Mouse (Mus musculus) CH12F3 (cell line): ENCODE results near the gene Prss16.

Source experiments
- in situ Hi-C: fragments of 300-500 bp; cut with MboI; formaldehyde crosslinking; loops from 2 replicates; pipeline ENCODE4 v1.14.3; 2020; ENCODE audit warnings: low sequenced_read_pairs

The Prss16 gene

DNA sequence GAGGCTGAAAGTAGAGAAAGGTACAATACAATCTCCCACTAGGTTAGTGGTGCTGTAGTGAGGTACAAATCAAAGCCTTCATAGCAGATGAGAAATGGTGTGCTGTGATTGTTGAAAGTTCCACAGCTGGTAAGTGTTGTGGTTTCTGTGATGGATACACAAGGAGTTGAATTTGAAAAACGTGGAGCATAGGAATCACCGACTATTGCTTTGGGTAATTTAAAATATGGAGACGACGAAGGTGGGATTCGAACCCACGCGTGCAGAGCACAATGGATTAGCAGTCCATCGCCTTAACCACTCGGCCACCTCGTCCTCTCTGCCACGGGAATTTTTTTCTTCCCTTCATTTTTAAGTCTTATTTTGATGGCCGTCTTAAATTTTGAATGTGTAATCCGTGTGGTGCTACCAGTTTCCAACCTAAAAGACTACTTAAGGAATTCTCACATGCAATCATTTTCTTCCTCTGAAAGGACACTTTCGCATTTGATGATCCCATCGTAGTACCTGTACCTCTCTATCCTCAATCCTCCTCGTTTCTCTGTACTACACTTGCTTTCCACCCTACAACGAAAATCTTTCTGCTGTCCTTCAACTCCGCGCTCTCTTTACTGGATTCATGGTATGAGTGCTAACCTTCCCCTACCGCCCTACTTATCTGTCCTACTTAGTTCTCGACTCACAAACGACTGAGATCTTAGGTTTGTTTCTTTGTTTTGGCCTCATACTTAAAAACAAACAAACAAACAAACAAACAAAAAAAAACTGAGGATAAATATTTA, 15.4 kb downstream of the Prss16 start:
- in situ Hi-C loops = no loop called here

DNA sequence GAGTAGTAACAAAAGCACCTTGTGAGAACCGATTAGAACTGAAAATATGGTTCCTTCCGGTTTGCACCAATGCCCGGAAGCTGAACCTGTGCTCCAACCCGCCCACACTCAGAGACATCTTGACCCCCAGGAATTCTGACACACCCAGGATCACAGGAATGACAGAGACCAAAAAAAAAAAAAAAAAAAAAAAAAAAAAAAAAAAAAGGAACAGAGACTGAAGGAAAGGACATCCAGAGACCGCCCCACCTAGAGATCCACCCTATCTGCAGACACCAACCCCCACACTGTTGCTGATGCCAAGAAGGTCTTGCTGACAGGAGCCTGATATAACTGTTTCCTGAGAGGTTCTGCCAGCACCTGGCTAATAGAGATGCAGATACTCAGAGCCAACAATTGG, 17.0 kb downstream of the Prss16 start:
- in situ Hi-C loops = no loop called here

DNA sequence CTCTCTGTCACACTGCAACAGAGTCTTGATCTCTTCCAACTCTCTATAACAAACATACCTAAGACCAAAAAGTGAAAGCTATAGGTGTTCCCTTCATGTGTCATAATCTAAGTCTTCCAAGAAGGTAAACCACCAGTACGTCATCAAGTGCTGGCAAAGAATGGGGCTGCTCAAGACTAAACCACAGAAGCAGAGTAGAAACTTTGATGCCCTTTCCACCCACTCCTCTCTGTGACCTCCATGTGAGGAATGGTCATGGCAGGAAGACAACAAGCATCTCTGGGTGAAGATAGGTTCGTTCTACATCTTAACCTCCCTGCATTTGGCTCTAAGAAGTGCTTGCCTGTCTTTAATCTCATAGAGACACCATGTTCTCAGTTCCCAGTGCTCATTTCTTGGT, 25.1 kb downstream of the Prss16 start:
- in situ Hi-C loops = no loop called here

DNA sequence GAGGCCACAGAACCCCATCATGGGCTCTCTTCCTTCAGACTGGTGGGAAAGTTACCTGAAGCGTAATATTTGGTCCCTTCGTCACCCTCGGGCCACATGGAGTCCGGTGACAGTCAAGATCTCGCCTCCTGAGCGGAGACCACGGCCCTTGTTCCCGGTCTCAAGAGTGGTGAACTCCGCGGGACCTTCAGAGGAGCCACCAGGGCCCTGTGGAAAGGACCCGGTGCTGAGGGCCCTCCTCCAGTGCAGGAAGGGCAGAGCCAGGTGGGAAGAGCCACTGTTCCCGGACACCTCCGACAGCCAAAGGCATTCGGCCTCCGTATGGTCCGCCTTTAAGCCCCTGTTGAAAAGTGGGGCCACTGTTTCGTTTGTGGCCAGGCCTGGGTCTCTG, 27.7 kb downstream of the Prss16 start:
- in situ Hi-C loops = no loop called here

DNA sequence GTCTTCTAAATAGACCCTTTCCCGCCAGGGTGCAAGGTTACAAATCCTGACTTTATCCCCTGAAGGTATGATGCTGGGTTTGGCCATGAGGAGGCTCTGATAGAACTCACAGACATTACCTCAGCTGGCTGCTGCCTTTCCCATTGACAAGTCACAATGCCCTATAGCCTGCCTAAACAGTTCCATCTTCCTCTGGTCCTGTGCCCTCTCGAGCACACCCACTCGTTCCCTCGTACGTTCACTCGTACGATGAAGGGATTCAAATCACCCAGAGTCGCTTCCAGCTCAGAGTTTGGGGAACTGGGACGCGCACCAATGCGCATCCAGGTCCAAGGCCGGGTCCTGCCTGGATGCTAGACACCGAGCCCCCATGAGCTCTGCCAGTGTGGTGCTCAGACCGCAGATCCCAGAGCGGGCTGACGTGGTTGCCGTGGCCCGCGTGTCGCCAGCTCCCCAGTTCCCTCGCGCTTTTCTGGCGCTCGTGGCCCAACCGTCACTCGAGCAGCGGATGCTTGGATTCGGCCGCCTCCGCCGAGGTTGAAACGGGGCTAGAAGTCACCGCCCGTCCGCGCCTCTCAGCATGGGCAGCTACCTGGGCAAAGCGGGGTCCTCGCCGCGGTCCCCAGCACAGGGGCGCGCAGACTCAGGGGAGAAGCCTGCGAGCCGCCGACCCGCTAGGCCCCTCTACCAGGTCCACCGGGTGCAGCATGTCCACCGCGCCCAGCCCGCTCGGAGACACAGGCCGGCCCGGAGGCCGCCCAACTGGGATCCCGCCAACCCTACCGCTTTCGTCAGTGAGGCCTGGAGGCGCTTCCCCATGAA, 28.4 kb downstream of the Prss16 start, which contains the start of gene Pom121l2:
TSS of gene Pom121l2 (plus strand) at position 214 of the 822 bp plus-strand sequence.
- in situ Hi-C loops = no loop called here

DNA sequence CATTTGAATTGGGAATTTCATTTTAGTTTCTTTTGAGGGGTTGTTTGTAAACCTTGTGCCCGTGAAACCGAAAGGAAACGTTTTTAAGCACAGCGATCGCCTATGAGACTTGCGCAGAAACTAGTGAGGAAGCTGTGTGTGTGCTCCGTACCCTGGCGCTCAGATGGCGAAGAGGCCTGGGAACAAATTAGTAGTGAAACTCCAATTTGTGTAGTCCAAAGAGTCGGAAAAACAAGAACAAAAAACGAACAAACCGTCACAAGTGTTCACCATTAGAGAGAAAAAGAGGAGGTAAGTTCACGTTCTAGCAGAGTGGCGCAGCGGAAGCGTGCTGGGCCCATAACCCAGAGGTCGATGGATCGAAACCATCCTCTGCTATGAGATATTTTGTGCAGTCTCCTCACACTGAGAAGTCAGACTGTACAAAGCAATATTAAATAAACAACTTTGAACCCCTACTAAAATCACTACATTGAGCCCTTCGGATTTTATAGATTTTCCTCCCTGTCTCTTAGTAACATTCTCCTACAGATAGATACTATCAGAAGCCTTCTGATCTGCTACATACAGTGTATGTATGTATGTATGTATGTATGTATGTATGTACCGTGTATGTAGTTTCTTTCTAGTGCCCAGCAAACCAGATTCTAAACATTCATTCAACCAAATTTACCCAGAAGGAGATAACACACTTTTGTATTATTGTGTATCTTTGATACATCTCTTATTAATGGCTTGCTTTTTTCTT, 34.6 kb downstream of the Prss16 start:
- in situ Hi-C loops = no loop called here

DNA sequence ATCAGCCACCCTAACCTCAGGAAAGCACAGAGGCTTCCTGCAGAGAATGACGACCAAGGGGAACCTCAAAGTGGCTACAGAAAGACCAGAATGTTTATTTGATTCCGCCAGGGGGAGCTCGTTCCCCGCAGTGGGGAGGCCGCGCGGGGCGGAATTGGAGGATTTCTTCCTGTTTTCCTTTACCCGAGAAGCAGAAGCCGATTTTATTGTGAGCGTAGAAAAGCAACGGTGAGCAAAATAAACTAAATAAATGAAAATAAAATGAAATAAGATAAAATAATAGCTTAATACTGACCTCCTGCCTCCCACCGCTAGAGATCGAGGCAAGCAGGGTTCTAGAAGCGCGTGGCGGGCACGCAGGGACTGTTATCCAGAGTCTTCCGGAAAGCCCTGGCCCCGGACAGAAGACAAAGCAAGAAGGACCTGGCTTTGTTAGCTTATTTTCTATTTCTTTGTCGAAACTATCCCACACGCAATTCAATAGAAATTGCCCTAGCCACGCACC, 35.3 kb downstream of the Prss16 start:
- in situ Hi-C loops = no loop called here

DNA sequence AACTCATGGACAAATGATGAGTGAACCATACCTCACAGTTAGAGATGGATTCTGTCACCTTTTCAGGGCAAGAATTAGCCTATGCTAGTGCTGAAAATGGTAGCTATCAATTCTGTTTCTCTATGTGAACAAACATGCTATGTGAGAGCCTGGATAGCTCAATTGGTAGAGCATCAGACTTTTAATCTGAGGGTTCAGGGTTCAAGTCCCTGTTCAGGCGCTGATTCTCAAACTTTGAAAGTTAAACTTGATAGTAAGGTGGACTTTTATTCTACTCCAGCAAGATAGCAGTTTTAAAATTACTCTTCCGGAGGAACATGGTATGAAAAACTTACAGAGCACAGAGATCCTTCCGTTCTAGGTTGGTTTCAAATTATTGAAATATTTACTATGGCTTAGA, 37.9 kb downstream of the Prss16 start:
- in situ Hi-C loops = no loop called here

DNA sequence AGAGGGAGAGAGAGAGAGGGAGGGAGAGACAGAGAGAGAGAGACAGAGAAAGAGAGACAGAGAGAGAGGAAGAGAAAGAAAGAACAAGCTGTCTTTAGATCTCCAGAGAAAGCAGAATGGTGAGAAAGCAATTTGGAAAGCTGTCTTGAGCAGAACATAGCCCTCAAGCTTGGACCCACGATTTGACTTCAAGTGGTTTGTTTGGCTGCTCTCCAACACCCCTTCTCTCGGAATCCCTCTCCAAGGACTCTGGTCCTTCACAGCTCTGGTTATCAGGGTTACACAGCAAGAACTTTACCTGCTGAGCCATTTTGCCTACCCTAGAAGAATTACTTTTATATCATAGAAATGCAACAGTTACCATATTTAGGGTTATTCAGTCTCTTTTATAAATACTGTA, 39.7 kb downstream of the Prss16 start:
- in situ Hi-C loops = no loop called here

DNA sequence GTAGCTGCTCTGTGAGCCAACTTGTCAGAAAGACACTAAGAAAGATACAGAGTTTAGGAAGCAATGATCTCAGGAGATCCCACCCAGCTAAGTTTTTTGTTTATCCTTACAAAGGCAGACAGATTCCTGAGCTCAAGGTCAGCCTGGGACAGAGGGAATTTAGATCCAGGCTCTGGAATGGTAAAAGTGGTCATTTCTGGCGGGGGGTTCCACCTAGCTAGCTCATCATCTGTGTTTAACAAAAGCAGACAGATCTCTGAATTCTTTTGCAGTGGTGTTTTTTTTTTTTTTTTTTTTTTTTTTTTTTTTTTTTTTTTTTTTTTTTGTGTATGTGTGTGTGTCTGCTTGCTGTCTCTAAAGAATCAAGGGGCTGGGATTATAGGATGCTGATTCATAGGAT, 40.3 kb downstream of the Prss16 start:
- in situ Hi-C loops = no loop called here
